Mouse (Mus musculus) yolk sac, embryonic 10.5 days (tissue): Measurements from ENCODE around the gene Bmper.

ENCODE experiments used
- DNase-seq: peaks from one replicate; pipeline ENCODE4 v3.0.0-alpha.2; 2017; ENCODE audit warnings: low spot score

The Bmper gene

DNA sequence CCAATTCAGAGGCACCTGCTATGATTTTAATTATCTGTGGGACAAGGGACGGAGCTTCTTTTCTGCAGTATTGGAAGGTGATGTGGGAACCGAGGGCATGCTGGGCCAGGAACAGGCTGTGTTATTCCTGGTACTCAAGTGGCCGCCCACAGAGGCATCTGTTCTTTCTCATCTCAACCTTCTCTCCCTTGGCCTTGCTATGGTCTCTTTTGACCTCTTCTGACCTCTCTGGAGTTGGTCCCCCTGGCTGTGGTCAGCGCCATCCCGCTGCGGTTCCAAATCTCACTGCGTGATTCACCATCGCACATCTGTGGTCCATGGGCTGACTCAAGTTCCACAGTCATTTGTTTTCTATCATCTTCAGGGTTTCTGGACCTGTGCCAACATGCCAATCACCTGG is 77.5 kb downstream of the Bmper start:
- DNase-seq, result no peak

DNA sequence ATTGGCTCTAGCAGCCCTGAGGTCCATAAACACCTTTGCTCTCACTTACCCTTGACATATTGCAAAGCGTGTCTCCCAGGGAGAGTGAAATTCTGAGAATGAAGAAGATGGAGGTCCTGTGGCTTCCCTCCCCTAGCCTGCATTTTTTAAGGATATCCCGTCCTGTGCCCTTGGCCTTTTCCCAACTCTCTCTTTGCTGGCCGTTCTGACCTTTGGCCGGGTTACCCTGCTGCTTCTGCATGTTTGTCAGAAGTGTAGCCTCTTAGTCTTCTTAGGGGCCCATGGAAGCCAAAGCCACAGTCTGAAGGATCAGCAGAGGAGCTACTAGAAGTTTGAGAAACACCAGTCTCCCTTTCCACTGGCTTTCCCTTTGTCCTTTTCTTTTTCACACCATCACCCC is 82.8 kb downstream of the Bmper start:
- DNase-seq, result no peak

DNA sequence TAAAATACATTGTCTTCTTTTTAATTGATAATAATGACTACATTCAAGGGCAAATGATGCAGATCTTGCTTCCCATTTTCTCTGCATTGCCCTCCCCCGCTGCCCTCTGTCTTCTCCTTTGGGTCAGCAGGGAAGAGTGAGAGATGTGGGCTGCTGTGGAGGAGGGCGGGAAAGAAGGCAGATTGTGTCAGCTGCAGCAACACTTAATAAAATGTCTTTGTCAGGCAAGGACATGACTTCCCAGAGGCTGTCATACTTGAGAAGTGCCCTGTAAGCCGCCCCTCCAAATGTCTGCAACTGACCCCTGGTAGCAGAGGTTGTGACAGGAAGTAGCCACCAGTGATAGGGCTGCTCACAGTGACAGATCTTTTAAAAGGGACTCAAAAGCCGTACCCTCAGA is 83.3 kb downstream of the Bmper start:
- DNase-seq, result no peak

DNA sequence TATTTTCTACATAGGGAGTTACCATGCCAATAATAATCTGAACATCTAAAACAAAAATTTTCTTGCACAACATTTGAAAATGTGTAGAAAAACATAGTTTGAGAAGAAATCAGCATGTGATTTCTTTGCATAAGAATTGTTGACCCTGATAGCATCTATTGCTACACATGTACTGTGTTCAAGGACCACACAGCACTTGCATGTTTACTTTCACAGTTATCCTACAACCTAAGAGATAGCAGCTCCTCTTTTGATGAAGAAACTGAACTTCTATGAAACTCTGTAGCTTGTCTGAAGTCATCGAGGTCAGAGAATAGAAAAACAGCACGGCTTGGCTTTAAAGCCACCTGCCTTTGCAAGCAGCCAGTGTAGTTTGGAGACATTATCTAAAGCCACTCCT is 85.0 kb downstream of the Bmper start:
- DNase-seq, result no peak

DNA sequence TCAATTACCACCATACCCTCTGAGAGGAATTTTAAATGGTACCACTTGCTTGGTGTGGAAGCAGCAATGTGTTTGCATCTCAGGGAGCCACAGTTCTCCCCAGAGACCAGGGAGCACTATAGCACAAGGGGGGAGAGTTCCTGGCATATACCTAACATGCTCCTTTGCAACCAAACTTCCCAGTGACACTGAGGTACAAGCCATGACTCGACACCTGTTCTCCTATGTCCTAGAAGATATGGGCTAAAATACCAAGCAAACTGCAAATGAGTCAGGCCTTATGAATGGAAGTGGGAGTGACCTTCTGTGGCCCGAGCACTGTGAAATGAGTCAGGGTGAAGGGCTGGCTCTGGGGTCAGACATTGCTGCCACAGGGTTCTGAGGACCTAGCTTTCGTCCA is 88.1 kb downstream of the Bmper start:
- DNase-seq, result no peak

DNA sequence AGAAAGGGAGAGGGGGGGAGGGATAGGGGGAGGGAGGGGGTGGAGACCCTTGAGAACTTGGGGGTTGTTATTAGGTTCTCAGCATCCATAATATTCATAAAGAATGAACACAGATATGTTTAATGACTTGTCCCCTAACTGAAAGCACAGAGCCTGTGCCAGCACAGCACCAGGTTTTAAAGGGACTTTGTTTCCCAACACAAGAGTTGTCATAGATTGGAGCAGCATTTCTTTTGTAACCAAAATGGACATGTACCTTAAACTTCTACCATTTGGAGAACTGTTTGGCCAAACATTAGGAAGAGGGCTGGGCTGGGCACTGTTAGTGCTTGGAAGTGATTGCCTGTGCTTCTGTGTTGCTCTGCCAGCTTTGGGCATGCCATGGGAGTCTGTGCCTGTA is 89.1 kb downstream of the Bmper start:
- DNase-seq, result no peak

DNA sequence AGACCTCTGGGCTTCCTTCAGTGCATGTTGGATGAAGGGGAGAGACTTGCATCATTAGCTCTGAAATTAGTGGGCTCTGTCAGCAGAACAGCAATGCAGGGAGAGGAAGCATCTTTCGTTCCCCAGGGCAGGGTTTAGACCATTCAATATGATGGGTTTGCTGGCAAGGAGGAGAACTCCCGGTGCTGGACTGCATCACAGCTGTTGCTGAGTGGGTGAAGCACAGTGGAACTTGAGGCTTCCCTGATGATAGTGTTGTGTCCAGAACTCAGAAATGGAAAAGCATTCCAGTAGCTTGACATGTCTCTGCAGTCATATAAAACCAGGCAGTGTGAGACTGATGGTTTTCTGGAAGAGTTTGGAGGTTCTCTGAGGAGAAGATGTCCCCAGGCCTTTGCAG is 90.0 kb downstream of the Bmper start:
- DNase-seq, result no peak

DNA sequence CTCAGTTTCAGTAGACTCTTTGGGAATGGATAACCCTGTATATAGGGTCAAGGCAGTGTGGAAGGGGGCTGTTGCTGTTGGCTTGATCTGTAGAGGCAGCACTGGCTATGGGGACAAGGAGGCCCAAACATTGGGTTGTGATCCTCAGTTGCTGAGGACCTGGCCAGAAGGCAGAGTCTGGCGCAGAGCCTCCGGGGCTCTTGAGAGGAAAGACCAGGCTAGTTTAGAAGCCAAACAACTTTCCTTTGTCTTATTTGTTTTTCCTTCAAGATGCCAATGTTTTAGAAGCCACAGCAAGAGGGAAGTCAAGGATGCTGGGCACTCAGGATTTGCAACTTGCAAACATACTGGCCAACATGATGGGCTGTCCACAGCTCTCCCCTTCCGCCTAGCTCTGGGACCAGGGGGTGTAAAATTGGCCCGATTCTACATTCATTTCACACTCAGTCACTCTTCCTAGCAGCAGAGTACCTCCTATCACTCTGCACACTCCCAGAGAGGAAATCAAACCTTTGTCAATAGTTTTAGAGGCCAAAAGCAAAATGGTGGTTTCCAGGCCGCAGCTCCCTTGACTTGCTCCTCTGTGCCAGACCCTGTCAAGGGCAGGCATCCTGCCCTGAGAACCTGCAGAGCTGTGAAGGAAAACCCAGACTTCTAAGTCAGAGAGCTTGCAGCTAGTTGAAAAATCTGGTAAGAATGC is 92.9 kb downstream of the Bmper start:
- no peak for DNase-seq

DNA sequence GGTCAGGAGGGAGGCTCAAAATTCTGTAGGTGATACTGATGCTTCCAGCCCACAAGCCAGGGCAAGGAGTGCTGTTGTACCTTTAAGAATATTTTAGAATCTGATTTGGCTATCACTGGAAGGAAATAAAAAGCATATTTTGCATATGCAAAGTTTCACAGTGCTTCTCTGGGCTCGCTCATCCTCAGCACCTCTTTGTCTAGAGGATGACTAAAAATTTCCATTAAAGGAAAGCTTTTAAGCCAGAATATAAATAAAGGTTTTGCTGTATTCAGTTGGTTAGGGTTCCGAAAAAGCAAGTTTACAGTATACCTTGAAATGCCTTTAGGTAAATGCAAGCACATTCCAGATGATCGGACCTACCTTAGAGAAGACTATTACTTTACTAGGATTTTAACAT is 105.0 kb downstream of the Bmper start:
- no peak for DNase-seq

DNA sequence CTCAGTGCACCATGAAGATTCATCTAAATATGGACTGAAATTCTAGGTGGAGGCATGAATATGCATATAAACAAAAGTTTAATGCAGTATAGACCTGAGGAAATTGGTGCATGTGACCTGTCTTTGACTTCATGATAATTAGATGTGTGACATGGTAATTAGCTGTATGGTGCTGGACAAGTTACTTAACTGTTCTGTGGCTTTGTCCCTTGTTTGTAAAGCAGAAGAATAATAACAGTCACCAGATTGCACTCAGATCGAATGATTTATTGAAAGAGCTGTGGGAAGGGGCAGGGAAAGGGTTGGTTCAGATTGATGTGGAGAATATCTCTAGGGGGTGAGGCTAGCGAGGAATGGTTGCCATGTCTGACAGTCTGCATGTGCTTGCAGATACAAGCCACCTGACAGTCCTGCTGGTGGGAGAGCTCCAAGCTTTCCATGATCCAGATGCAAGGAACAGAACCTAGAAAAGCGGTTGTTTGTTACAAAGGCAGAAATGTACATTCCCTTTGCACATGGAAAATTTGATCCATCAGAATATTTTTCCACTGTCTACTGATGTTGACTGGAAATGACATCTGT is 110.3 kb downstream of the Bmper start:
- DNase-seq, result no peak

DNA sequence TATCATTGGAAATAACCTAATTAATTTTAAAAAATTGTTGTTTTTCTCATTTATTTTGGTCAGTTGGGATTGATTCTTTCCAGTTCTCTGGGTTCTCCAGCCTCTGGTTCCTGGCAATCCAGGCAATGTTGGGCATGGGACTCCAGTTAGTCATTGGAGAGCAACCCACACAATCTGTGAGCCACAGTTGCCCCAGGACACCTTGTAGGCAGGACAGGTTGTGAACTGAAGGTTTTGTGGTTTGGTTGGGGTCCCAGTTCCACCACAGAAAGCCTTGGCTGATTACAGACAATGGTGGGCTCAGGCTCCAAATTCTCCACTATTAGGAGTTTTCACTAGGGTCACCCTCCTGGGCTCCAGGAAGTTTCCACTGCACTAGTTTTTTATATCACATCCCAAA is 117.7 kb downstream of the Bmper start:
- no peak for DNase-seq

DNA sequence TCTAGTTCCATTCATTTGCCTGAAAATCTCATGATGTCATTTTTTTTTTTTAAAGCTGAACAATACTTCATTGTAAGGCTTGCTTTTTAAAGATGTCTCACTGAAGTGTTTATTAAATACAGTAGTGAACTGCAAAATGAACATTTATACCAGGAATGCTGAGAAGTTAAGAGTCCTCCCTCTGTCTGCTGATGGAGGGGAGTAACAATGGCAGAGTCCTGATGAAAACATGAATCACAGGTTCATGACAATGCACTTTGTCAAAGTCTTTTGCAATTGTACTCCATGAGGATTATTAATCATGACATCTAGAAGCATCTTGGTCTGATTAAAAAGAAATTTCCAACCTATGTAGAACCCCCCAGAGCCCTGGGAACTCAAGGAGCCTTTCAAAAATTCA is 118.4 kb downstream of the Bmper start:
- no peak for DNase-seq

DNA sequence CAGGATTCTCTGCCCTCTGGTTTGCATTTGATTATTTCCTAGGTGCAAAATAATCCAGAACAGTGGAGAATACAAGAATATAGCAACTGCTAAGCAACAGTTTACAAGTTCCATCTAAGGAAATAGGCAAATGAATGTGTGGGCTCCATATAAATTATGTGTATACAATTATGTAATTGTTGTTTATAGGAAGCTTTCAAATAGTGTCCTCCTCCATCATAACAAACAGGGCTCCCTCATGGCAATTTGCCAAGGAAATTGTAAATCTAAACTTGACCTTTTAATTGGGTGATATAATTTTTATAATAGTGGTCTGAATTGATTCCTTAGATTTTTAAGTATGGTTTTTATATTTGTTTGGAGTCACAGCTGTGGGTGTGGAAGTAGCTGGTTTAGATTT is 121.5 kb downstream of the Bmper start:
- DNase-seq, result no peak

DNA sequence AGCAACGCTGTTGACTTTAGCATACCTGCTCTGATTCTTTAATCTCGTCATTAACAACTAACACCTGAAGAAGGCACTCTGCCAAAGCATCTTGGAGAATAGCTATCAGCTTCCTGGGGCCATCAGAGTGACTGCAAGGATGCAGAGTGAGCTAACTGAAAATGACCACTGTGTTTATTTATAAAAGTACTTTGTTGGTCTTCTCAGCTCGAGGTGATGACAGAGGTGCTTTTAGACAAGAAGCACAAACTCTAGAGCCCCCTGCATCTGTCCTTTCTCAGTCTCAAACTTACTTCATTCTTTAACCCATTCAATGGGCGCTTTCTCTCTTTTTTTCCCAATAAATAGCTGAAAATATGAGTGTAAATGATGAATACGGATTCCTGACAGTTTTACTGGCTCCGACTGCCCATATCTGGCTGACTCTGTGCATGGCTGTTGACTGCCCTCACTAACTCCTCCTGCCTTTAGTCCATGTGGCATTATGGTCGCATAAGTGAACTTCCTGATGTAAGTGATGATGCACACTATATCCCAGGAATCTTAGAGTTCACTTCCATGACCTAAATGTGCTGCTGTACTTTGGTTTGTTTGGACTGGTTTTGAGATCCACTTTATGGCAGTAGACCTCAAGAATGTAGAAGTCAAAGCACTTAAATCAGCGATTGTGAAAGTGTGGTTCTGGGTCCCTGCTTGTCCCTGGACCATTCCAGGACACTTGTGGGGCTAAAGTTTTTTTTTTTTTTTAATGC is 122.4 kb downstream of the Bmper start:
- no peak for DNase-seq

DNA sequence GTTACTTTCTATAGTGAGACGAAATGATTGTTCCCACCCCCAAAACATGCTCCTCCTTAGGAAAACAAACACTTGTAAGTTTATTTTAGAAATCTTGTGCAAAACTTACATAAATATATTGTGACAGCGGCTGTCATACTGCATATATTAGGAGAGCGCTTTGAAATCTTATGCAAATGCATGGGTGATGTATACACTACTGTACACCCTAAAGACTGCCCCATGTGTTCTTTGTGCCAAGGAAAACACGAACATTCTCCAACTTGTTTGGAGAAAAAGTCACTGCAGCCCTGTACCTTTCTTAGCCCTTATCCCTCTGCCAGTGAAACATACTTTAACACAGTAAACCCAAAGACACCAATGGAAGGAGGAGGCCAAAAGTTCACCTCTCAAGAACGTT is 126.7 kb downstream of the Bmper start:
- no peak for DNase-seq

DNA sequence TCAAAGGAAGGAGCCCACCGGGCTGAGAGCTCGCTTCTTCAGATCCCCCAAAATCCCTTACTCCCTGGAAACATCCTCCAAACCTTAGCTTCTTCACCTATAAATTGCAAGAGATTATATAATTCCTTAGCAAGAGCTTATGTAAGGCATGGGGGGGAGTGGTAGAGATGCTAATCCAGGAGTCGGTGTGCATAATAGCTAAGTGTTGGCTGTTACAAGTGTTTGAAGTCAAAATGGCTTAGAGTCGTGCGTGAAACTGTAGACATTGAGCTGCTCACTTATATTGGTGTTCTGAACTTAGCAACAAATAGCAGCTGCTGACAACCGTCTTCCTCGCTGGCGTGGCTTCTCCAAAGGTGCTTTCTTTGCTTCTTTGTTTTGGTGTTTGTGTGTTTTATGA is 128.5 kb downstream of the Bmper start:
- no peak for DNase-seq

DNA sequence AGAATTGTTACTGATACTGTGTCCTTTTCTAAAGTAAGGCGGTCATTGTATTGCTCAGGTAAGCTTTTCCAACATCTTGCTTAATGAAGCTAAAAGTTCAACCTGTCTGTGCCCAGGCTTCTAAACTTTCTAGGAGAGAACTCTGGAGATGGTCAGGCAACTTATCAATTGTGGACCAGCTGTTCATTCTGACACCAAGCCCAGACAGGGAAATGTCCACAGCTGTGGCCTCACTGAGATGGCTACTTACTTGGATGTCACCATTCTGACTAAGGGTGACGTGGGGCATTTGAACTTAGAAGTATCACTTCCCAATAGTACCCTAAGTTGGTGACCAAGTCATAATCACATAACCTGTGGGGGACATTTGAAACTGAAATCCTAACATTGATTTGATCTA is 129.5 kb downstream of the Bmper start:
- DNase-seq, result no peak

DNA sequence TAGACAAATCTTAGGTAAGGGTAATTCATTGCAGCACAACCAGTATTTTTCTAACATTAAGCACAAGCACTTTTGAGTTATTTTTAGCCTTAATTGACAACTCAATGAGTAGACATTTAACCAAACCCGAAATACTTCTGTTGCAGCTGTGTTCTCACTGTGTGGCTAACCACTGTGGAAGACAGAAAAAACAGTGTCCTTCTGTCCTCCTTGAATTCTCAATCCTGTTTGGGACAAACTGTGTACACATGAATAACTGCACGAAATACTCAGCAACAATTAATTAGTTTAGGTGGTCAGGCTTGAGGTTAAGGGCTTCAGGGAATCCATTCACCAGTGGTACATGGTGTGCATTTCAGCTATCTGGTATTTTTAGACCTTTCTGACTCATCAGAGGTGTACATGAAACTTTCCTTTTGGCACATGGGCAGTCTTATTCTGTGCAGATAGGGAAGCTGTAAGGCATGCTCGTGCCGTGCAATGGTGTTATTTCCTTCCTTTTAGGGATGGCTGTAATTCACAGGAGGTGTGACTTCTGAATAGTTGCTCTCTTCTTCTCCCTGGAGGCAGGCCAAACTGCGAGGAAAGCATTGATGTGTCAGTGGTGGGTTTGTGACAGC is 131.4 kb downstream of the Bmper start:
- no peak for DNase-seq

DNA sequence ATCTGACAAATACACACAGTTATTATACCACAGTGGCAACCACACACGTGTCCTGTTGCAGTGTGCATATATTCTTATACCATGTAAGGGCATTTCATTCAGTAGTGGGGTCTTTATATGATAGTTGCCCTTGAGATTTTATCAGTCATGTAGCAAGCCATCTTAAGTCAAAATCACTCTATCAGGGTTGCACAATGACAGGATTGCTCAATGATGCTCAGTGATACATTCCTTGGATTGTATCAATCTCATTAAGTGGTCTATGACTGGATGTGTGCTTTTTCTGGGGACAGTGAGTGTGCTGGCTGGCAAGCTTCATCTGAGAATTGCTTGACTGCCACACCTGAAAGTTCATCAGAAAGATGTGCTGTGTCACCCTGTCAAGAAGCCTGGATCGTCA is 135.2 kb downstream of the Bmper start:
- no peak for DNase-seq

DNA sequence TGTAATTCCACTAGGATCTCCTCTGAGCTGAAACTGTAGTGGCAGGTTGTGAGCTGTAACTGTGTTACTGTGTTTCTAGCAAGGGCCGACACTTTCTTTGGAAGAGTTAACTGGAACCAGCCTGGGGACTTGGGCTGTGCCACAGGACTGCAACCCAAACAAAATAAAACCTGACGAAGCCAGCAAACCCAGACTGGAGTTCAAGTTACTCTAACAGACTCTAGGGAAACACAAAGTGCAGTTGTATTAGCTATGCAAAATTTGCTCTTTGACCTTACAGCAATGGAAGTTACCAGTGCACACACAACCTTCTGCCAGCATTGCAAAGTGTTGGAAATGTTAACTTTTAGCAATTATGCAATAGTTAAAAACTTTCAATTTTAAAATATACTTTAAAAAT is 140.3 kb downstream of the Bmper start:
- DNase-seq, result no peak

DNA sequence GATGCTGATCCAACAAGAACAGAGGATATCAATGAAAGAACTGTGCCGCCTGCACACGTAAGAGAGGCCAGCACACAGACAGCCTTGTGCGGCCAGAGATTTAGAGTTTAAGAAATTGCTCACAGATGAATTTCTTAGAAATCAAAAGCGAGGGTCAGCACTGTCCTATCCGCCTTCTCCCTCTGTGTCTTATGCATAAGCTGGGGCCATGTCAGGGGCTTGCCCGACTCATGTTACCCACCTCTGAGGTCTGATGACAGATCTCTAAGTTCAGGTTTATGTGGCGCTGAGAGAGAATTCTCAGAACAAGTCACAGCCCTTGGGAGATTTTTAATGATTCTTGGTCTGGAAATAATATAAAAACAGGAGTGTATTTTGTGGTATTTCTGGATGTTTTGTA is 140.7 kb downstream of the Bmper start:
- DNase-seq, result no peak

DNA sequence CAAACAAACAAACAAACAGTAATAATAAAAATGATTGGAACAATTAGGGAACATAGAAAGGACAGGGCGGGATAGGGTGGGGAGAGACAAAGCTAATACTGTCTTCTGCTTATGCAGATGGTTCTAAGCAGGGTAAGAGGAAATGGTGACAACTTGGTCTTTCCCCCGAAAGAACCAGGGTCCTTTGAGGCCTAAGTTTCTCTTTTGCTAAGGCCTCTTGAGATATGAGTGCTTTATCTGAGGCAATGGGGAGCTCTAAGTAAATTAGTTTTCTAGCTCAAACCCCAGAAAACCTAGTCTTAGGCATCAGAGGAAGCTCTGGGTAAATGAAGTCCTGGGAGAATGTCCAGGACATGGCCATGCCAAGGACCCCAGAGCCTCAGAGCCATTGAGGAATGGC is 141.2 kb downstream of the Bmper start:
- DNase-seq, result no peak

DNA sequence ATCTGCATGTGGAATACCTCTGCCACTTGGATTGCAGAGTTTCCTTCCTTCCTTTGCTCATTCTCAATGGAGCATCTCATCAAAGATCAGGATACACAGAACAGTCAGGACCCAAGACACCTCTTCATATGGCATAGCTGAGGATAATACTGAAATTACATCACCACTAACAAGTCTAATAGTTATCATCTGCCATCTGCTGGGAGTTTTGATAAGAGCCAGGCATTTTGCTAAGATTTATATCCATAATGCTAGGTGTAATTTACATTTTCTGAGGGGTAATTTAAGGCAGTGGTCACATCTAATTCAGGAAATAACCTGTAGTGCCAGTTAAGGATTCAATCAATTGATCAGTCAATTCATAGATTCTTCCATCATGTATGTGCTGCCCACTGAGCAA is 145.2 kb downstream of the Bmper start:
- DNase-seq, result no peak
